Mouse (Mus musculus): ENCODE results near the gene Itgb4. TPM values are rescaled to one million over a fixed set of nuclear protein-coding genes. Genes with fewer than 3 reads are reported as not detected.

Itgb4 gene
- total RNA-seq, 2 experiments from 2014 or later: 5.0 to 5.4 TPM

Other genes starting within 250 kb of the Itgb4 start
- gene Tmem94, start 209.3 kb upstream of the Itgb4 start, total RNA-seq (2021): 100 to 1,000 TPM; 103 to 108 TPM
- gene Caskin2, start 161.1 kb upstream of the Itgb4 start, total RNA-seq (2021): 10 to 100 TPM; 51.7 to 58.8 TPM
- gene Tsen54, start 160.0 kb upstream of the Itgb4 start, total RNA-seq (2021): 10 to 100 TPM; 13.0 to 14.2 TPM
- 10 to 100 TPM; 20.0 to 21.2 TPM for gene Llgl2, start 150.7 kb upstream of the Itgb4 start, total RNA-seq (2021)
- gene Myo15b, start 116.3 kb upstream of the Itgb4 start, total RNA-seq (2021): under 1 TPM; 0.16 to 0.19 TPM
- 10 to 100 TPM; 28.7 to 29.9 TPM for gene Smim5, start 74.7 kb upstream of the Itgb4 start, total RNA-seq (2021)
- gene Smim6, start 62.7 kb upstream of the Itgb4 start, total RNA-seq (2021): under 1 TPM in 1 of 2 experiments, not detected in 1; 0.27 TPM
- 10 to 100 TPM; 25.7 to 29.0 TPM for gene Sap30bp, start 41.4 kb upstream of the Itgb4 start, total RNA-seq (2021)
- 1 to 10 TPM; 8.0 to 10.0 TPM for gene Recql5, start 41.2 kb upstream of the Itgb4 start, total RNA-seq (2021)
- gene Galk1, start 38.0 kb downstream of the Itgb4 start, total RNA-seq (2021): 10 to 100 TPM; 52.9 to 54.3 TPM
- gene H3f3b, start 53.3 kb downstream of the Itgb4 start, total RNA-seq (2021): 100 to 1,000 TPM; 466 to 502 TPM
- gene Unk, start 55.6 kb downstream of the Itgb4 start, total RNA-seq (2021): 10 to 100 TPM; 22.3 to 25.0 TPM
- gene Unc13d, start 103.3 kb downstream of the Itgb4 start, total RNA-seq (2021): under 1 TPM; 0.88 to 0.95 TPM
- 100 to 1,000 TPM; 107 TPM for gene Wbp2, start 112.3 kb downstream of the Itgb4 start, total RNA-seq (2021)
- 10 to 100 TPM; 47.1 to 50.9 TPM for gene Trim47, start 152.5 kb downstream of the Itgb4 start, total RNA-seq (2021)
- gene Trim65, start 156.4 kb downstream of the Itgb4 start, total RNA-seq (2021): 1 to 10 TPM; 4.3 to 4.8 TPM
- 10 to 100 TPM; 52.5 to 55.3 TPM for gene Mrpl38, start 164.2 kb downstream of the Itgb4 start, total RNA-seq (2021)
- 10 to 100 TPM; 20.2 to 21.5 TPM for gene Fbf1, start 193.5 kb downstream of the Itgb4 start, total RNA-seq (2021)
- gene Ten1, start 224.1 kb downstream of the Itgb4 start, total RNA-seq (2021): 10 to 100 TPM; 32.7 to 39.6 TPM
- 10 to 100 TPM; 70.3 to 73.3 TPM for gene Acox1, start 224.3 kb downstream of the Itgb4 start, total RNA-seq (2021)

All from heart, postnatal 4 days (tissue).